Mouse (Mus musculus) cortical plate, adult 2 months (tissue): Measurements from ENCODE around the gene Ube2q2. TPM values are rescaled to one million over a fixed set of nuclear protein-coding genes. Genes with fewer than 3 reads are reported as not detected.
"Not testable (repeated sequence)": the region's sequence is repeated elsewhere in the genome, so short reads cannot be mapped to it uniquely, and the experiment has no call there.

Source experiments
- H3K27ac ChIP-seq: fragments of 200-500 bp; 2 replicates; pipeline ENCODE4 v1.5.1; 2012; ENCODE audit warnings: low read length, control low read depth, inconsistent platforms; ENCODE audit not compliant: insufficient read depth
- H3K4me1 ChIP-seq: fragments of 200-500 bp; 2 replicates; pipeline ENCODE4 v1.6.1; 2011; ENCODE audit warnings: low read length; ENCODE audit not compliant: control insufficient read depth, insufficient read depth
- H3K4me3 ChIP-seq: fragments of 200-500 bp; 2 replicates; pipeline ENCODE4 v1.5.1; 2011; ENCODE audit warnings: mild to moderate bottlenecking, low read length, control low read depth; ENCODE audit not compliant: insufficient read depth
- CTCF ChIP-seq: fragments of 200-500 bp; IDR thresholded peaks from 2 replicates; pipeline ENCODE4 v1.5.1; 2011; ENCODE audit warnings: mild to moderate bottlenecking, control low read depth, low read length; ENCODE audit not compliant: insufficient read depth; ENCODE audit errors: extremely low read depth
- POLR2A ChIP-seq: fragments of 200-500 bp; IDR thresholded peaks from 2 replicates; pipeline ENCODE4 v1.6.1; 2011; ENCODE audit warnings: mild to moderate bottlenecking, low read length, control low read depth; ENCODE audit not compliant: insufficient read depth; ENCODE audit errors: extremely low read depth
- polyA plus RNA-seq: library from polyadenylated mRNA; depleted of rRNA; stranded (reverse); fragments of >200 nt; gene quantifications from 2 replicates; pipeline ENCODE4 v1.2.3, GENCODE M21; 2012; rRNA removed

The Ube2q2 gene
- polyA plus RNA-seq, 1 experiment = 40.8 TPM

DNA sequence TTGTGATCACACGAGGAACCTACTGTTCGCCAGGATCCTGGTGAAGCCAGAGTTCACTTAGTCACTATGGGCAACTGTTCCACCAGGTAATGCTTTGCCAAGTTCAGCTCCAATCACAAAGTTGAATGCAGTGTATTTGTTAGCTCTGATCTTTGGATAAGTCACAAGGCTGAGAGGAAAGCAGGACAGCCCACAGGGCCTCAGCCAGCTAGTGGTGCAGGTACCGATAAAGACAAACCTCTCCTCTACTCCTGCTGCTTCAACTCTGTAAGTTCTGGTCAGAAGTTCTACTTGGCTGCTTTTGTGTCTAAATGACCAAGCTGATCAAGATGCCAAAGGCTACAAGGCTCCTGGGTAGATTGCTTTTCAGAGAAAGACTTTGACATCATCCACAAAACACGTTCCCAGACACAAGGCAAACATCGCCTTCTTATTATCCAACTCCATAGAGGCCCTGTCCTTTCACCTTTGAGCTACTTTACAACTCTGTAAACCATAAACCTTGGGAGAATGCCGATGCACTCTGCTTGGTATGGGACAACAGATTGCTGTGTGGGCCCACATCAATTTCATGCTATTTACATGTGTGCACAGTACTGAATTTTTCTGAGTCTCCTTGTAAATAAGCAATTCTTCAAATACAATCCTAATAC, 102.1 kb downstream of the Ube2q2 start:
- Histone ChIP-seq H3K4me3 (no peak overlapping the region), H3K27ac (no peak overlapping the region), H3K4me1 (no peaks in the 10 kb centered on the region)
- TF ChIP-seq CTCF (no peak), POLR2A (no peak)

DNA sequence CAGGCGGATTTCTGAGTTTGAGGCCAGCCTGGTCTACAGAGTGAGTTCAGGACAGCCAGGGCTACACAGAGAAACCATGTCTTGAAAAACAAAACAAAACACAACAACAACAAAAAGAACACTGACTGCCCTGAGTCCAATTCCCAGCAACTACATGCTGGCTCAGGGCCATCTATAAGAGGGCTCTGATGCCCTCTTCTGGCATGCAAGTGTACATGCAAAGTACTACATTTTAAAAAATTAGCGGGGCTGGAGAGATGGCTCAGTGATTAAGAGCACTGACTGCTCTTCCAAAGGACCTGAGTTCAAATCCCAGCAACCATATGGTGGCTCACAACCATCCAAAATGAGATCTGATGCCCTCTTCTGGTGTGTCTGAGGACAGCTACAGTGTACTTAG, 103.4 kb downstream of the Ube2q2 start:
- H3K27ac ChIP-seq, H3K4me3 ChIP-seq, H3K4me1 ChIP-seq: not testable (repeated sequence)

DNA sequence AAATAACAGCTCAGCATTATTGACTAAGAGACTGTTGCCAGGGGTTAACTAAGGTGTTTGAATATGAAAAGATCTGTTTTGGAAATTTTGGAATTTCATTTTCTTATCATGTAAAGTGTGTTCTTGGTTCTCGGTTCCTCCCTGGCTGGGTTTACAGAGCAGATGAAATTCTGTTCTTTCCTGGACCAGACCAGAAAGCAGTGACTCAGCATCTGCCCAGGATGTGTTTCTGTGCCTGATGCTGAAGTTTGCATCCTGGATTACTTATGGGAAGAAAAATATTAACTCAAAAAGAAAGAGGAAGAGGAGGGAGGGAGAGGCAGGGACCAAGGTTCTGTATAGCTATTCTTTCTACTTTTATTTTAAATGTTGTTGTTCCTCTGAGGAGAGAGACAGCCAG, 105.2 kb downstream of the Ube2q2 start:
- no peaks in the 10 kb centered on the region for H3K4me1 ChIP-seq
- H3K27ac ChIP-seq = no peak overlapping the region
- H3K4me3 ChIP-seq = no peak overlapping the region
- TF ChIP-seq CTCF (no peak), POLR2A (no peak)

DNA sequence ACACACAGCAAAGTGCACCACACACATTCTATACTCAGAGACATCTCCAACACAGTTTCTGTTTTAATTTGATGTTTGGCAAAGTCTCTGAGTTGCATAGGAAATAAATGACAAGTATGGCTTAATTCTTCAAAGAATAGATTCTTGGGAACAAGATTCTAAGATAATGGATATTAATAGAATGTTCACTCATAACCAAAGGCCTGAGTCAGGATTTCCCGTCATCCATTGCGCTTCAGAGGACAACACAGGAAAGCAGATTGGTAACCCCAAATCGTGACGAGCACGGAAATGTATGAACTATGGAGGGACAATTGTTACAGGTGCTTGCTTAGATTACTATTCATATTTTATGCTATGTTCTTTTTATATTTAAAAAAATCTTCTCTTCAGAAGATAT, 106.4 kb downstream of the Ube2q2 start:
- H3K4me1 ChIP-seq = no peaks in the 10 kb centered on the region
- H3K4me3 ChIP-seq = no peak overlapping the region
- TF ChIP-seq CTCF = no peak
- no peak overlapping the region for H3K27ac ChIP-seq

DNA sequence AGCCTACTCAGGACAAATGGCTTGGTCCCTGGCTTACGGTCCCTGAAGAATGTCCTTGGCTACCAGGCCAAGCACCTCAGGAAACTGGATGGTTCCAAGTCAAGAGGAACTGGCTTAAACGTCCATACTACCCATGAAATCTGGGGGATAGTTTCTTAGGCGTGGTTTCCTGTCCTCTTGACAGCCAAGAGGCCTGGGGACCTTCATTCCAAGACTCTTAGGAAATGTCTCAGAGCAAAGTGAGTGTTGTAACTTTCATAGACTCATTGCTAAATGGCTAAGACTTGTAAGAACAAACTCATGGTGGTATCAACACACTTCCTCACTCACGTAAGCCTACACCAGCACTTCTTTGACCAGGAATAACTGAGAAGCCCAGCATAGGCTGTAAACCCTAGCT, 107.0 kb downstream of the Ube2q2 start:
- H3K27ac ChIP-seq = no peak overlapping the region
- H3K4me3 ChIP-seq = no peak overlapping the region
- no peaks in the 10 kb centered on the region for H3K4me1 ChIP-seq
- TF ChIP-seq CTCF (no peak), POLR2A (no peak)

DNA sequence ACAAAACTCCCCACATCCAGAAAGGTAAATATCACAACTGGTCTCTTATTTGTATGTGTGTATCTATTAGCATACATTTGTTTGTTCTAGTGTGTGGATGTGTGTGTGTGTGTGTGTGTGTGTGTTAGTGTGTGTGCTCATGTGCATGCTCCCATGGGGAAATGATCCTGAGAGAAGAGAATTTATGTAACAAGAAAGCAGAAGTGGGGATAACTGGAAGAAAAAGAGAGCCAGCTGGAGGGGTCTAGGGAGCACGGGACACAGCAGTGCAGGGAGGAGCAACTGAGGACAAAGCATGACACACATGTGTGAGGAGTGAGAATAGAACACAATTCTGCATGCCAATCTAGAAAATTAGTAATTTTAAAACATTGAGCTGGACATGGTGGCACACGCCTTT, 108.5 kb downstream of the Ube2q2 start:
- Histone ChIP-seq H3K27ac (no peak overlapping the region), H3K4me3 (no peak overlapping the region), H3K4me1 (no peaks in the 10 kb centered on the region)
- TF ChIP-seq CTCF = no peak
- TF ChIP-seq POLR2A = no peak

Other genes starting within 250 kb of the Ube2q2 start
- 1.1 and 1.2 TPM in 2 replicates for gene Hykk, start 231.6 kb upstream of the Ube2q2 start, polyA plus RNA-seq
- 140 and 144 TPM in 2 replicates for gene Psma4, start 198.1 kb upstream of the Ube2q2 start, polyA plus RNA-seq
- gene AY074887, start 197.9 kb upstream of the Ube2q2 start, polyA plus RNA-seq = 0.19 TPM in 1 of 2 replicates, not detected in the other
- 2.9 and 3.2 TPM in 2 replicates for gene Chrna5, start 168.0 kb upstream of the Ube2q2 start, polyA plus RNA-seq
- 0.26 and 0.44 TPM in 2 replicates for gene Chrna3, start 122.3 kb upstream of the Ube2q2 start, polyA plus RNA-seq
- 0.08 and 0.13 TPM in 2 replicates for gene Chrnb4, start 100.1 kb upstream of the Ube2q2 start, polyA plus RNA-seq
- gene Fbxo22, start 60.1 kb downstream of the Ube2q2 start, polyA plus RNA-seq = 33.1 and 34.8 TPM in 2 replicates
- 1.2 and 1.9 TPM in 2 replicates for gene Nrg4, start 178.0 kb downstream of the Ube2q2 start, polyA plus RNA-seq
- gene Tmem266, start 178.1 kb downstream of the Ube2q2 start, polyA plus RNA-seq = 6.3 and 6.5 TPM in 2 replicates